Mouse (Mus musculus) brain, embryonic 18.5 days (tissue): ENCODE results near the gene Gh.
"Not testable (repeated sequence)": the region's sequence is repeated elsewhere in the genome, so short reads cannot be mapped to it uniquely, and the experiment has no call there.

Source experiments
- DNase-seq: peaks from one replicate; pipeline ENCODE4 v3.0.0-alpha.2; 2012; ENCODE audit warnings: low read depth, low spot score

The Gh gene

DNA sequence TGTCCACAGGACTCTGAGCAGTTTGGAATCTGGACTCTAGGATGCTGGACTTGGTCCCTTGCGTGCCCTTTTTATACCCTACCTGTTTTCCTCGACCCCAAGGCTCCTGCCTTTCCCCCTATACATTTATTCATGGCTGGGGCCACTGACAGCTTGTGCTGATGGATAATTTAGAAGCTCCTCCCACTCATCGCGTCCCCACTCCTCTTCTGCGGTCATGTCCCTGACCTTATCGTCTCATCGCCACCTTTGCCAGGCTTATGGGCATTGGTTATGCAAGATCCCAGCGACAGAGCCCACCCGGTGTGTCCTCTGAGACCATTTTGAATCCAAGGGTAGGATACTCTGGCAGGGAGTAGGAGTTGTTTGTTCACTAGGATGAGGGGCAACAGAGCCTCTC is at the start of gene Gh:
TSS of gene Gh (minus strand) at position 101 of the 400 bp plus-strand sequence.
- DNase-seq = no peak

DNA sequence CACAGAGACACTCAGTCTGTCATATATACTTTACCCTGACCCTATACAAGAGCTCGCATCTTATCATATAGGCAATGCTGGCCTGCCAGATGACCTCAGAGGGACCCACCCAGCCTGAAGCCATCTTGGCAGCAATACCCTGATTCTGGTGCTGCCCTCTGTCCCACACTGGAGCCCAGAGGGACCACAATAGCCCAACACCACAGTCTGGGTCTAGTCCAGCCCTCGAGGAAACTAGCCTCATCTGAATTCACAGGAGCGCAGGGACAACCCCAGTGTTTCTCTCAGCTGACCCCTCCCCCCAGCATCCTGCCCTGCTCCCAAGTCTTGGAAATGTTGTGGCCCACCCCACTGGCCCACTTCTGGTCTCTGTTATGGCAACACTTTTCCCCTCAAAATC is 49.6 kb upstream of the Gh start:
- no peak for DNase-seq

DNA sequence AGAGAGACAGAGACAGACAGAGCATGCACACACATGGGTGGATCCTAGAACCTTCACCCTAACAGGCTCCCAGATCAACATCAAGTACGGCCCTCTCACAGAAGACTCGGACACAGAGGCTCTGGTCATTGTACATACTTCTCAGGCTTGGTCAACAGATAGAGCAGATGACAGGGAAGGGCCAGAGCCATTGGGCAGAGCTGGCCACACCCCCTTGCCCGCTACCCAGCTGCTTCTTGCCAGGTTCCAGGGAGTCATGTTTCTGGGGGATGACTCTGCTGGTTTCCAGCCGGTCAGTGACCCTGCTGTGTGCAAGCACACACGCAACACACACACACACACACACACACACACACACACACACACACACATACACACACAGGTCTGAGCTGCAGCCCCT is 49.2 kb upstream of the Gh start:
- DNase-seq = no peak

DNA sequence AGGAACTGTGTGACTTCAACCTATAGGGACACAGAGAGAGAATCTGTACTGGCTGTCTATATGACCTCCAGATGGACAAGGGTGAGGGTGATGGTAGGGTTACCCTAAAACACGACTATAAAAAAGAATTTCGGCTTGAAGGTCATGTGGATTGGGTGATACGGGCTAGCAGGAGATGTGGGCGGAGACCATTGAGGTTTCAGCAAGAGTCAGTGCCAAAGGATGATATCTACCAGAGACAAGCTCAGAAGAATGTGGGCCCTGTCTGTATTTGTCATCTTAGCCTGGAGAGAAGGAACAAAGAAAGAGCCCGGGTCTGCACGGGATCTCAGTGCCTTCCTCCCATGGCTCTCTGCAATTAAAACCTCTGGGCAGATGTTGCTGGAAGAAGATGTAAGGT is 48.1 kb upstream of the Gh start:
- DNase-seq = no peak

DNA sequence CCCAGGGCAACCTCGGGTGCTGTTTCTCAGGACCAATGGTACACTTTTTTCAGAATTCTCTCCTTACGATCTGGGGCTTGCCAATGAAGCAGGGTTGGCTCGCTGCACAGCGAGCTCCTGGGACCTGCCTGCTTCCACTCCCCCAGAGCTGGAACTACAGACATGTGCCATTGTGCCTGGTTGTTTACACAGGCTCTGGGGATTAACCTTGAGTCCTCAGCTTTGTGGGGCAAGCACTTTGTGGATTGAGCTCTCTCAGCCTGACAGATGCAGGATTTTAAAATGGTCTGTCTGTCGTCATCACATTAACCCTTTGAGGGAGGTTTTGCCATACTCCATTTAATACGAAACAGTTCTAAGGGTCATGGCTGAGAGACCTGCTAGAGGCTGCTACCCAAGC is 43.2 kb upstream of the Gh start:
- no peak for DNase-seq

DNA sequence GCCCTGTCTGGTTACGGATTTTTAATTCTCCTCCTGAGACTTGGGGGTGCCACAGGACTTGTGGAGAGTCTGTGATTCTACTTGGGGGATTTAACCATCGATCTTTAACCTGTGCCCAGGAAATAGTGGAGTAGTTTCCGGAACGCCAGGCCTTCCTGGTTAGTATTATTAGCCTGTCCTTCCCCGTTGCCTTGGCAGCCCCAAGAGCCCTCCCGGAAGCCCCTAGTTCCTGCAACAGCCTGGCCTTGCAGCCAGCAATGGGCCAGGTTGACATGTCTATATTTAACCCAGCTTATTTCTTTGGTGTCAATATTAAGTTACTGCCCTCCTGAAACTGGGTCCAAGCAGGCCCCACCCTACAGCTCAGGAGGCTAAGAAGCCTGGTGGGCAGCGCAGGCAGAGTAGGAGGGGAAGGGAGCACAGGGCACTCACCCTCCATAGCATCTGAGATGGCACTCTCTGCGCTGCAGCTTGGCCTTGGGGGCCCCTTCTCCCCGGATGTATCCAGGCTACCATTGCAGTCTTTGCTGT is 39.4 kb upstream of the Gh start:
- no peak for DNase-seq

DNA sequence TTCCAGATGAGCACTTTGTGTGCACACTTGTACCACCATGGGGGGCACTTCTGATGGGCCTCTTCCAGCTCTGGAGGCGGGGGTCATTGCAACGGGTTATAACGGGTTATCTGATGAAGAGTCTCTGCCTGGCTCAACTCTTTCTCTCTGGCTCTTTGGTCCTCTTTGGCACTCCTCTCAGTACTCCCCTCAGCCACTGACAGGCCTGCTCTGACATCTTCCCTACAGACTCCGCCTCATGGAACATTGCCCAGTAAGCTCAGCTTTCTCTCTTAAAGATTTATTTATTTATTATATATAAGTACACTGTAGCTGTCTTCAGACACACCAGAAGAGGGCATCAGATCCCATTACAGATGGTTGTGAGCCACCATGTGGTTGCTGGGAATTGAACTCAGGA is 37.7 kb upstream of the Gh start:
- DNase-seq = not testable (repeated sequence)

DNA sequence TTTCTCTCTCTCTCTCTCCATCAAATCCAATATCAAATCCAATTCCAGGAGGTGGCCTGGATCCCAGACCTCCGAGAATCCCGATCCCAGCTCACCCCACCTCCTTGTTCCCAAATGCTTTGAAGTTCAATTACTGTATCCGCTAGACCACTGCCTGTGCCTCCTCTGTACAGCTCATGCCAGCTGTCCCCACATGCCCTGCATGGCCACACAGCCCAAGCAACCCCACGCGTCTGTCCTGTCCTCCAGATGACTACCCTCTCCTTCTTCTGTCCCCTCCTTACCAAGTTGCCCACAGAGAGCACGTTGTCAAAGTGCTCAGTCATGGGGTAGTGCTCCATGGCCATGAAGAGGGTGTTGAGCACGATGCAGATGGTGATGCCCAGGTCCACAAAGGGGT is 37.2 kb upstream of the Gh start:
- DNase-seq = no peak

DNA sequence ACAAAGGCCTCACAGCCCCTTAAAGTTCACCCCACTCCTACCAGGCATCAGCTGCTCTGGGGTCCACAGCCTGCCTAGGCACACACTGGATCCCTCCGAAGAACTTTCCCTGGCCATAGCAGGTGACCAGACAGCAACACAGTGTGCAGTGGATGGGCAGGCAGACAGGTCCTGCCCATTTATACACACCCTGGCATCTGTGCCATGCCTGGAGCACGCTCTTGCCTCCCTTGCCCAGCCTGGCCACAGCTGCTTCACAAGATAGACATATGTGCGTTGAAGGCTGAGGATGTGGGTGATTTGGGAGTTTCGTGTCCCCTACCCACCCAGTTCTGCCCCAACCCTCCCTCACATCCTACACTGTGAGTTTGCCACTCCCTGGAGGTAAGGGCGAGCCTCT is 36.4 kb upstream of the Gh start:
- DNase-seq = no peak

DNA sequence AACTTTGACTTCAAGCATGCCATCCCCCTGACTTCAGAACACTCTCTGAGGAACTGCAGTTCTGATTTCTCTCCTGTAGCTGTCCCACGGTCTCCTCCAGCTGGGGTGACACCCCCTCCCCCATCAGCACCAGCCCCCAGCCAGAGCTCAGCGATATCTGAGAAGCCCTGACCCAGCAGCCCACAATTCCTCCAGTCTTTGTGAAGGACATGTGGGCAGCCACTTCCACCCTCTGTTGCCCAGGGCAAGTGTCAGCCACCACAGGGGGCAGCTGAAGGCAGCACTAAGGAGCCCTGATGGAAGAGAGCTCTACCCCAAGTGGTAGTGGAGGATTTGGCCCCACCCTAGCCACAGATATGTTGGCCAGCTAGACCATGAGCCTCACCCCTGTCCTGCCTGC is 32.4 kb upstream of the Gh start:
- DNase-seq = no peak

DNA sequence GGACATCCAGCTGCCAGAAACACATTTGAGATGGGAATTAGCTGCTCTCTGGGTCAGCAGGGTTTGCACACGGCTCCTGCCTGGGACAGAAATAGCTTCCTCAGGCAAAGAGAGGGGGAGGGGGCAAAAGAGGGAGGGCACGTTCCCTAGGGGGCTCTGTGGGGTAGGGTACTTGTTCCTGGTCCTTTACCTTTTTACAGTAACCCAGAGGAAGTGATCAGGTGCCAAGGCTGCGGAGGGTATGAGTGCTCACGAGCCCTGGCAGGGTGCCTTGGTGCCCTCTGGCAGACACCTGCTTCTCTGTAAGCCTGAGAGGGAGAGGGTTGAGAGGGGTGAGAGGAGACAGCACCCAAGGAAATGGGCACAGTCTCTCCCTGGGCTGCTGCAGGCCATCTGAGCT is 30.8 kb upstream of the Gh start:
- DNase-seq = no peak

DNA sequence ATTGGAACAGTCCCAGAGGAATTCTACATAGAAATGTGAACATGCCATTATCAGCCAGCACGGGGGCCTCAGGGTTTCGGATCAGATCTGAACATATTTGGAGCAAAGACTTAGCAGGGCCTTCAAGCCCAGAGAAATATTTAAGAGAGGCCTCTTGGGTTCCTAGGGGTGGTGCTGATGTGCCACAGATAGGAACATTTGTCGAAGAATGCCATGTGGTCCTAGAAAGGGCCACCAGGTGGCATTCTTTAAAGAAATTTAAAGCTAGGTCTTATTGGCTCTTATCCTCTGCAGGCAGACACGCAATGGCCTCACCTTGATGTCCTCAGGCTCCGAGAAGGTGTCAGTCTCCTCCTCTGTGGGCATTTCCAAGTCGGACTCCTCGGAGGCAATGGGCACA is 28.0 kb upstream of the Gh start:
- DNase-seq = no peak

DNA sequence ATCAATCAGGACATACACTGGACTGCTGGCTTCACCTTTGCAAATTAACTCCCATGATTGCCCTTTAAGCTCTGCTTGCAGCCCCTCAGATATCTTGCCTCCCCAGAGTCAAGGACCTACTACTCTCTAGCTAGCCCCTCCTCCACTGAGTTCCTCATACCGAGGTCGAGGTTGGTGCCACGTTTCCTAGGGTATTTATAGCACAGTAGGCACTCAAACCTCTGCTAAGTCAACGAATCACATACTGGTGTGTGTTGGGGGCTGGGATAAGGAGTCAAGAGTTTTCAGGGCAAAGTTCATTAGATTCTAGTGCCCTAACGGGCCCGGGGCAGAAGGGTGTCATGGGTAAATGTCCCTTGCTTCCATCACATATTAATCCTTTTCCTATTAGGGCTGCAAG is 27.5 kb upstream of the Gh start:
- no peak for DNase-seq

DNA sequence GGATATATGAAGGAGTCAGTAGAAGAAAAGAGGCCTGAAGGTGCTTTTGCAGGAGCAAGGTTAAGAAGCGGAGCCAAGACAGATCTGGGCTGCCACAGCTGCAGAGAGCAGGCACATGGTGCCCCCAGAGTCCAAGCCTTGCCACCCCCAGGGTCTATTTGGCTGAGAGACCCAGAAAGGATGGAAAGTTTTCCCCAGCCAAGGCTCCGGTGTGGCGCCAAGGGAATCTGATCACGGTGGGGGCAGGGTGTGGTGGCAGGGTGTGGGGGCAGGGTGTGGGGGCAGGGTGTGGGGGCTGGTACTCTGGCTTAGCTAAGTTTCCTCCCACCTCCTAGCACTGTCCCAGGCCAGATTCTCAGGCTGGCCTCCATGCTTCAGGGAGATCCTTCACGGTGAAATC is 26.9 kb upstream of the Gh start:
- DNase-seq = no peak

DNA sequence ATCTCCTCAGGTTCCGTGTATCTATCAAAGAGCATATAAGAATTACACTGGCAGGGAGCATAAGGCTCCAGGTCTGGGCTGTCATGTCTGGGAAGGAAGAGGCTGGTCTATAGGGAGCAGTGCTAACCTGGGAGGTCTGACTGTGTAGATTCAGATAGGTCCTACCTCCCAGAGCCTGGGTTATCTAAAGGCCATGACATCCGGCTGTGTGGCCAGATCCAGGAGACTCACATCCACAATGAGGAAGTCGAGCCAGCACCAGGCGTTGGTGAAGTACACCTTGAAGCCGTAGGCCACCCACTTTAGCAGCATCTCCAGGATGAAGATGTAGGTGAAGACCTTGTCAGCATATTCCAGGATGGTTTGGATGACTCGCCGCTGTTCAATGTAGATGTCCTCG is 24.8 kb upstream of the Gh start:
- no peak for DNase-seq

DNA sequence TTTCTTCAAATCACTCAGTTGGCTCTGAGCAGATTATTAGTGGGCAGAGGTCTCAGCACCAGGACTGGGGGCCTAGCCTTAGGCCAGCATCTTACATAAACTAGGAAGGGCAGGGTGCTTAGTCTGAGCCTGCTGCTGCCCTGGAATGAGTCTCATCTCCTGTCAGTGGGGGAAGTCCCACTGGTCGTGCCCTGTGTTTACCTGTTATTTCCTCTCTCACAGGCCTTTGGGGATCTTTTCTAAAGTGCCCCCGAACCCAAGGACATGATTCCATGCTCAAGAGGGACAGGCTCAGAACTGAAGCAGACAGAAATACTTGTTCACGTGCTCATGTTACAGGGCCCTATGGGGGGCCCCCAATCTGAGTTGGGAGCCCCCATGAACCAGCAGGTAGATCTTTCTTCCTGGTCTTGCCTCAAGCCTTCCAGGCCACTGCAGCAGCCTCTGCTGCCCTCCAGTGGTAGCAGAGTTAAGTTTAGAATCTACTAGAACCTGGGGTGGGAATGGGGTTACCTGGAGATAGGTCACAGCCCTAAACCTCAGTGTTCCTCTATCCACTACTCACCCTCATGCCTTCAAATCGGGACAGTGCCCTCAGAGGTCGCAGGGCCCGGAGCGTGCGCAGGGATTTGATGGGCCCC is 24.0 kb upstream of the Gh start:
- DNase-seq = no peak

DNA sequence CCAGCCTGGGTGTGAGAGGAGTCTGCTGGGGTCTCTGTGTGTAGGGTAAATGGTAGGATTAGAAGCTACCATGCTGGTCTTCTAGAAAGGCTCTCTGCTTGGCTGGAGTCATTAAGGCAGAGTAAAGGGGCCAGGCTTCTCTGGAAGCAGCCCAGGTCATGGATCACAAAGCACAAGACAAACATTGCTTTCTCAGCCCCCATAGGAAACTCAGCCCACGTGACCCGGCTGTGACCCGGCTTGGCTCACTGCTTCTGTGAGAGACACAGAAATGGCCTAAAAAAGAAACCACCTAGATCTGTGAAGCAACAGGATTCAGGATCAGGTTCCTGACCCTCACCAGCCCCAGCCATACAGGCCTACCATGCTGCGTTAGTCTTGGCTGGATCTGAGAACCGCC is 23.2 kb upstream of the Gh start:
- no peak for DNase-seq

DNA sequence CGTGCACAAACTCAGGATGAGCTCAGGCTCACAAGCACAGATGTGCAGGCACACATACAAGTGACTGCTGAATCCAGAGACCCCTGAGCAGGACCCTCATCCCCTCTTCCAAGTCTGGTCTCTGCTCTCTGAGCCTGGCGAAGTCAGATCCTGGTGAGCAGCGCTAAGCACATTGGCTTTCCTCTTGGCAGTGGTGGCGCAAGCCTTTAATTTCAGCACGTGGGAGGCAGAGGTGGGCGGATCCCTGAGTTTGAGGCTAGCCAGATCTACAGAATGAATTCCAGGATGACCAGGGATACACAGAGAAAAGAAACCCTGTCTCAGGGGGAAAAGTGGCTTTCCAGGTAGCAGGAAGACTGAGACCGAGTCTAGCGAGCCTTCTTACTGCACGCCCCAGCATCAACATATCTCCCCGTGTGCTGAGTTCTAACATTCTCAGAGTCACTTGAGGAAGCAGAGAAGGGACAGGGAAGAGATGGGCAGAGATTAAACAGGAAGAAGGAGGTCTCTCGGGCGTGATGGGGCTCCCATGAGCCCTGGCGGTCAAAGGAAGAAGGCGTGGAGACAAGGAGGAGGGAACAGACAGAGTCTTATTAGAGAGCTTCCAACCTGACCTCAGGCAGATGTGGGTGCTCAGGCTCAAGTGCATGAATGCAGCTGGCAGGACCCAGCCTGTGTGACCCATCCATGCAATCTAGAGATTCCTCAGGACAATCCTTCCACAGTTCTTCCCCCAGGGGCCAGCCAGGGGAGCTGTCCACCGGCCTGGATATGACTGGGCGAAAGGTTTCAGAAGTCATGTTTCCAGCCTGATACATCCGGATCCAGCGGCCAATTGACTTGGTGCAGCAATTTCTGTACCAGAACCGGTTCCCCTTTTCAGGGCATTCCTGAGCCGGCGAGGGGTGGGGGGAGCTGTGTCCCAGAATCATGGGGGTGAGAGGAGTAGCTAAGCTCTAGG is 17.0 kb upstream of the Gh start:
- DNase-seq = no peak

DNA sequence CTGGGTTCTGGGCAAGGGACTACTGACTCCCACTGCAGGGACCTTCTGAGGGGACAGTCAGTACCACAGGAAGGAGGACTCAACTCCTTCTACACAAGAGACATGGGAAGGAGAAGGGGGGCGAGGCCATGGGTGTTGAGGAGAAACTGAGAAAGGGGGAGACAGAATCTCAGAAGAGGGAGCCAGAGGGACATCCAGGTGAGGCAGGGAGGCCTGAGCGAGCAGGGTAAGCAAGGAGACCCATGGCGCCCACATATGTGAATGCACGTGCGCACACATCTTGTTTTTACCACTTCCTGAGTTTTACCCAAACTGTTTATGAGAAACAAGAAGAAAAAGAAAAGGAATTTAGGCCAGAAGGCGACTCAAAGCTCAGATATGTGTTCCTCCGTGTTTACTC is 16.1 kb upstream of the Gh start:
- DNase-seq = no peak

DNA sequence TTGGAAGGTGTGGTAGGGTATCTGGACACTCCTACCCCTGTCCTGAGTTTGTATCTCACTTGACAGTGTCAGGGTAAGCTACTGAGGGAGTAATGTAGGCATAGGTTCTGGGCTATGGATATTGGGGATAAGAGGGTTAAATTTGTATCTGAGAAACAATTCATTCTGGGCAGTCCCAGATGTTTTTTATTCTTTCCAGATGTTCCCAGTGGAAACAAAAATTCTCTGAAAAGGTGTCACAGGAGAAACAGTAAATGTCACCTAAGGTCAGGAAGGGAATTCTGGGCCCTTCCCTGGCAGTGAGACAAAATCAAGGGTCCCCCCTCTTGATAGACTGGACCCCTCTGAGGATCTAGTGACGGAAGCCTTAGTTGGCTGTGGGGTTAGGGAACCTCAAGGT is 14.8 kb upstream of the Gh start:
- no peak for DNase-seq

DNA sequence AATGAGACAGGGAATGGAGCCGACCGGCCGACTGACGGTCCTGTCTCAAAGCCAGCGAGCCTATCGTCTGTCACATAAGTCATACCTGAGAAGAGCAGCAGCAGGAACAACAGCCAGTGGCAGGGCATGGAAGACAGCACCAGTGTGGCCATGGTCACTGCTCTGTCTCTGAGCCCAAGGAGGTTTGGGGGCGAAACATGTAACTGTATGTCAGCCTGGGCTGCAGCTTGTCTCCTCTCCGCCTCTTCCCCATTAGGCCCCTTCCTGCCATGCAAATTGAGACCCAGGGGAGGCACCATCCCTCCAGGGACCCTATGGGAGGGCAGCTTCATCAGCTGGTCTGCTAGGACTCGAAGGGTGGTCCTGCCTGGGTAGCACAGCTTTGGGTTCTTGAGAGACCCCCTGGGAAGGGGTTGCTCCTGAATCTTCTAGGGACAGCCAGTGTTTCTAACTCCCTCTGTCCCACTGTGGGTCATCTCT is 12.7 kb upstream of the Gh start, which contains the start of gene Cd79b:
TSS of gene Cd79b (minus strand) at position 430 of the 480 bp plus-strand sequence.
- DNase-seq = no peak

DNA sequence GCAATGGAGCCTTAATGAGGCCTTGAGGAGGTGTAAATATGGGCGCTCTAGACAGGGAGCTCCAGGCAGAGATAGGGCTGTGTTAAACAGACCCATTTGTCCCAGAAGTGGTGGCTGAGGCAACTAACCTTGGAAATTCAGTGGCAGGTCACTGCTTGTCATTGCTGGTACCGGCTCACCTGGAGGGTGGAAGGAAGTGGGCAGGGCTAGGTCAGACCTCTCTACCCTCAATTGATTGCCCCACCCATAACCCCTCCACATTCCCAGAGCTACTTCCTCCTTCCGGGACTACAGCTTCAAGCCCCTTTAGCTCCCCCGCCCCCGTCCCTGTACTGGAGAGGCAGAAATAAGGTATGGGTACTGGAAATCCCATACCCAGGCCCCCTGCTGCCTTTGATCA is 11.9 kb upstream of the Gh start:
- DNase-seq = no peak

DNA sequence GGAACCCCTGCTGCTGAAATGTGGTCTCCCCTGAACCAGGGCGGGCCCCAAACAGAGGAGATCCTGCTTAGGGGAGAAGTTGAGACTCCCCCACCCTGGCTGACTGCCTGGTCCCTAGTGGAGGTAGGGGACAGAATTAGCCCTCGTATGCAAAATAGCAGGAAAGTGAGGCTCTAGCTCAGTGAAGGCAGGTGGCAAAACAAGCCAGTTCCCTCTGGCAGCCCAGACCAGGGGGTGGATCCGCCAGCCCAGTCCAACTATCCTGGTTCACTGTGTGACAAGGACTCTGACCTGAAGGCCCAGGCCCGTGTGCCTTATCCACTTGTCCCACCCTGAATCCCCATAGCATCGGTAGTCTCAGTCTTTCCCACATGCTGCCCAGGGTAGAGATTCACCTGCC is 8.5 kb upstream of the Gh start:
- DNase-seq = no peak
